Mouse (Mus musculus) erythroid progenitor cell, adult 5-6 weeks (primary cell): ENCODE measurements around the gene 0610030E20Rik. TPM values are rescaled to one million over a fixed set of nuclear protein-coding genes. Genes with fewer than 3 reads are reported as not detected.

Experiments
- ATAC-seq: replicated peaks from 2 replicates; pipeline ENCODE4 v1.8.0; 2016; ENCODE audit warnings: moderate number of reproducible peaks, mild to moderate bottlenecking, moderate TSS enrichment, inconsistent platforms; ENCODE audit not compliant: poor library complexity, low FRiP score, severe bottlenecking
- total RNA-seq, 2 experiments: library from RNA; stranded (forward) in 1 of 2; stranded (reverse) in 1 of 2; fragments of 150-400 nt in 1 of 2; fragments of 186-747, 209-891 nt in 1 of 2; gene quantifications; 2 replicates each; pipeline versions ENCODE4 v1.2.3 to v1.2.4; 2015 to 2017; ENCODE audit warnings: low replicate concordance in 2 of 2

Gene 0610030E20Rik
- total RNA-seq (2015; ENCODE audit: low replicate concordance) (23.4 and 33.1 TPM in 2 replicates), total RNA-seq (2017; ENCODE audit: low replicate concordance) (21.6 and 29.3 TPM in 2 replicates)

DNA sequence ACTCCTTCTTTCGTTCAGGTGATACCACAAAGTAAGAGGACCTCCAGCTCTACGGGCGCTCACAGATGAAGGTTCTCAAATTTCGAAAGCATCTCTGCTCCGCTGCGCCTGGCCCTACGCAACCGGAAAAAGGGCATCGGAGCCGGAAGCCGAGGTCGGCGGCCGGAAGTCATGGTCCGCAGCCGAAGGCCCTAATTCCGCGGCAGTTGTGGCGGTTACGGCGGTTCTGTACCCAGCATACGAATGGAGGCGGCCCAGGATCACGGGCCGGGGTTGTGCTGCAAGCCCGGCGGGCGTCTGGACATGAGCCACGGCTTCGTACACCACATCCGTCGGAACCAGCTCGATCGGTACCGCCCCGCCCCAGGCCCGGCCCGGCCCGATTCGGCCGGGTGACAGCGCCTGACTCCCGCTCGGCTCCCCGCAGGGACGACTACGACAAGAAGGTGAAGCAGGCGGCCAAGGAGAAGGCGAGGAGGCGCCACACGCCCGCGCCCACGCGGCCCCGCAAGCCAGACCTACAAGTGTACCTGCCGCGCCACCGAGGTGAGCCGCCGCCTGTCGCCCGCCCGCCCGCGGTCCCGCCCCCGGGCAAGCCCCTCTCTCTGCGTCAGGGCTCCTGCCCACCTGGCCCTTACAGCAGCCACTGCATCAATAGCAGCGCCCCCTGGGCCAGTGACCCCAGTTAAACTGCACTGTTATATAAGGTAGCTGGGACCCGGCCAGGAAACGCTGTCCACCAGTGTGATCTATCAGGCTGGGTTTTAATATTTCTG lies at the start of gene 0610030E20Rik:
Gene 0610030E20Rik (plus strand): TSS at position 152 of the 776 bp plus-strand sequence.
- ATAC-seq: peak; percentile 60

DNA sequence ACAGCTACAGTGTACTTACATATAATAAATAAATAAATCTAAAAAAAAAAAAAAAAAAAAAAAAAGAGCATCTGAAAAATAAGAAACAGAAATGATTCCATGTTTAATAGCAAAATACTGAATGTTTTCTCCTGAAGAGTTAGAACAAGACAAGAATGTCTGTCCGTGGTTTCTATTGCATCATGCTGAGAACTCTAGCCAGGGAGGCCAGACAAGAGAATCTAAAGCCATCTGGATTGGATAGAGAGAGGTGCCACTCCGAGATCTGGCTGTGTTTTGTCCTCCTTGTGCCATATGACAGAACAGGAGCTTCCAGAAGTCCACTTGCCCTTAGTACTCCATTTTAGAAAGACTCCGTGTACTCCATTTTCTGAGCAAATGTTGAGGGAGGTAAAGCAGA lies 49.3 kb upstream of the 0610030E20Rik start:
- no peak for ATAC-seq

DNA sequence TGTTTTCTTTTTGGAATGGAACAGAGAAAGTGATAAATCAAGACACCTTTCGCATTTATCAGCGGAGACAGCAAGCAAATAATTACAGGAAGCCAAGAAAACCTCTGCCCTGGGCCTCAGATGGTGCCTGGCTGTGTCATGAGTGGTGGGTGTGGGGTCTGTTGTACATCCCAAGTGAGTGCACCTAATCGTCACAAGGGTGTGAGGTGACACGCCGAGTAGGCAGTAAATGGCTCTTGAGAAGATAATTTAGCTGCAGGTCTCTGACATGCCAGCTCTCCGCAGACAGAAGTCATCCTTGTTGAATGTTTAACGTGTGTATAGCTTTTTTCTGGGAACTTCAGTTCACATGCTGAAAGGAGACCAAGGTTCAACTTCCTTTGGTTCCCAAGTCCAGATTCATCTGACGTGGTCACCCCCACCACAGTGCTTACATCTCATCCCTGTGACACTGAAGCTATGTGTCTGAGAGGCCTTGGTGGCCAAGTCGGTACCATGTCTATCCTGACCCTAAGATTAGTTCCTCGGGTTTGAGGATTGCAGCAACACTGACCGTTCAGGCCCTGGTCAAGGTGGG lies 44.7 kb upstream of the 0610030E20Rik start:
- ATAC-seq: no peak

DNA sequence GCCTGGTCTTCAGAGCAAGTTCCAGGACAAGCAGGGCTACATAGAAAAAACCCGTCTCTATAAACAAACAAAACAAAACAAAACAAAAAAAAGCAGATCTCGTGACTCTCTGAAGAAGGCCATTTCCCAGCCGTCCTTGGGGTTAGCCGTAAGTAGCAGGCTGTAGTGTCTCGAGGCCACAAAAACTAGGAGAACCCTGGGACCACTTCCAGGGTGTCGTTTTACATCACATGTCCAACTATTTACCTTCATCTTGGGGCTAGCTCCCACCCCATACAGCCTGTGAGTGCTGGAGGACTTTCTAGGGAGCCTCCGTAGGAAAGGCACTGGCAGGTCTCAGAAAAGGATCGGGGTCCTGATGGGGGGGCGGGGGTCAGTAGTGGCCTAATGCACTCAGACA lies 43.6 kb upstream of the 0610030E20Rik start:
- no peak for ATAC-seq

DNA sequence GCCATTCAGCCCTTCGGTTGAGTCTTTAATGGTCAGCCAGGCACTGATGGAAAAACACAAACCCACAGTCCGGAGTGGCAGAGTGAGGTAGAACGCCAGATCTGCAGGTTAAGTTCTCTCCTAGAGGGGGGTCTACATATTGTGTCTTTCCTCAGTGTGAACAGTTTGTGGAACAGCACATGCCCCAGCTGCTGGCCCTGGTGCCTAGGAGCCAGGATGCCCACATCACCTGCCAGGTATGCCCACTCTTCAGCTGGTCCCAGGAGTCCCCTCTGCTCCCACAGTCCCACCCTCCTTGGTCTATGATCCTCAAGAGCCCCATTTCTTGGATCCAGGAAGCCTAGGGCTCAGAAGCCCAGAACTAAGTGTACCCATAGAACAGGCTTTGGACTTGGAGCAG lies 34.9 kb upstream of the 0610030E20Rik start:
- ATAC-seq: no peak

DNA sequence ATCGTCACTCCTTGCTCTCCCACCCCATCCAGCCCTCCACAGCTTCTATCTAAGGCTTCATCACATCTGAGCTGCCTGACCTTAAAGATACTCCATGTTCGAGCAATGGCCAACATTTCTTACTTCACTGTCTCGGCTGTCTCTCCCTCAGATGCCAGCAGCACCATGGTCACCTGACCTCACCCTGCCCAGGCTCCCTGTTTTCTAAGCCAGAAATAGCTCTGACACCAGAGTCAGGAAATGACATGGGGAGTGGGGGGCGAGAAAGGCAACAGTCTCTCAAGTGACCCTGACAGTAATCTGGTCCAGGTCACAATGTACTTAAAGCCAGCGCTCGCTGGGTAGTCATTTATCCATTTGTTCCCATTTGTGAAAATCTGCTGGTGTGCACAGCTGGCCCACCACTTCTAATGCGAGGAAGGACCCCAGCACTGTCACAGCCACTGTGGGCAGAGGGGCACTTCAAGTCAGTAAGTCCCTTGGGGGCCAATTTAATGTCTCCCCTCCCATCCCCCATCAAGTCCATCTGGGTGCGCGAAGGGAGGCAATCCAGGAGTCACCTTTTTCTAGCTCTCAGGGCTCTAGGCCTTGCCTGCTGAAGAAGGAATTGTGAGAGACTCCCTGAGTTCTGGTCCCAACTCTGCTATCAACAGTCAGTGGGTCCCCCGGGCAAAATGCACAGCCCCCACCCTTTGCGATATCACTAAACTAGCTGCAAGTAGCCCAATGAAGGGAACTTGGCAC lies 33.8 kb upstream of the 0610030E20Rik start:
- no peak for ATAC-seq

DNA sequence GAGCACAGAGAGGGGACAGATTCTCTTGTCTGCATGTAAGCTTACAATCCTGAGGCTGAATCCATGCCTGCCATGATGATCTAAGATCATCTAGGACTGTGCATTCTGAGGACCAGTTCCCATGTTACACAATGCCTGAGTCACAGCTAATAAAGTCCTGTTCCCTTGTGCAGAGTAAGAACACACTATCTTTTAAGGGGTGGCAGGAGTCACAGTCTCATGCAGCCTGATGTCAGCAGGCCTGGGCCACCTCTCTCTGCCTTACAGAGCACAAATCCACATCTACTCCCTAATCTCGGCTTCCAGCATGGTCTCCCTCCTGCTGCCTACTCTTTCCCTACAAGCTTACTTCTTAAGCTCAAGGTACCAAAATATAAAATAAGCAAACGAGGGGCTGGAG lies 31.7 kb upstream of the 0610030E20Rik start:
- no peak for ATAC-seq

DNA sequence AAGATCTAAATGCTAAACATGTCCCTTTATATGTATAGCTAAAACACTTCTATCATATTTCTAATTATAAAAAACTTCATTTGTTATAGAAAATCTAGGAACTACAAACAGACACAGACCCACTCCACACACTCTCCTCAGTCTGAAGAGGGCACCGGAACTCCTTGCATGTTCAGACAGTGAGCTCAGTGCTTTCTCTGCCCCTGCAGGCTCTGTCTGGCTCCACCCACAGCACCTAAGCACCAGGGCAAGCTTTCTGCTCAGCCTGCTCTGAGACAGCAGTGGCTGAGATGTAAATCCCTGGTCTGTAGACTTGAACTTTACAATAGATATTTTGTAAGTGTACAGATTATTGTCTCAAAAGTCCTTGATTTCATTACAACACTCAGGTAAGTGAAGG lies 31.1 kb upstream of the 0610030E20Rik start:
- ATAC-seq: no peak

DNA sequence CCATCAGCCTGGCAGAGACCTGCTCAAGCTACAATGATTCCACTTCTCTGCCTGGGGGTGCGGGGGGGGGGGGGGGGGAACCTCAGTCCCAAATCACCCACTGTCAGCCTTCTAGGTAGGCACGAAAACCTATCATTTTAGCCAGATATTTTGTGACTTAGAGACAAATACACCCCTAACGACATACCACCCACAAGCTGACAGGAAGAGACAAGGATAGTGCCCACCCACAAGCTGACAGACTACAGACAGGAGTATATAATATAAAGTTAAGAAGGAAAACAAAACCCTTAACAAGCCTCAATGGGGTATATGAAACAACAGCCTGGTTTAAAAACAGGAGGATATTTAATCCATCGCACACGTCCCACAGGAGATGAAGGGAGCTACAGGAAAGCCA lies 28.7 kb upstream of the 0610030E20Rik start:
- no peak for ATAC-seq

DNA sequence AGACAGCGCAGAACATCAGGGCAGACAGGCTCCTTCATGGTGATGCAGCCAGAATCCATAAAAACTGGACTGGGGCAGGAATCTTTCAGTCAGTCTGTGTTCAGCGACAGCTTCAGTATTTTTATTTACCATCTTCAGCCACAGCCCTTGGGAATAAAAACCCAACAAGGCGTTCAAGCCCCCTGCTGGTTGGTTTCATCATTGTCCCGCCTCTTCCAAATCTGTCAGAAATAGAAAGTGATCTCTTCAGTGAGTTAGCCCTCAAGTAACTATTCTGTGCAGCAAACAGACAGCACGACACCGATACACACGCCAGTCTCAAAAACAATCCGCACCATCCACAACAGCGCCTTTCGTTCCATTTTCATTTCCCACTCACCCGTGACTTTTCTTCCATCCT lies 28.1 kb upstream of the 0610030E20Rik start:
- ATAC-seq: 0 out of 2 replicates have a peak, but pooled peaks have one; percentile 52

DNA sequence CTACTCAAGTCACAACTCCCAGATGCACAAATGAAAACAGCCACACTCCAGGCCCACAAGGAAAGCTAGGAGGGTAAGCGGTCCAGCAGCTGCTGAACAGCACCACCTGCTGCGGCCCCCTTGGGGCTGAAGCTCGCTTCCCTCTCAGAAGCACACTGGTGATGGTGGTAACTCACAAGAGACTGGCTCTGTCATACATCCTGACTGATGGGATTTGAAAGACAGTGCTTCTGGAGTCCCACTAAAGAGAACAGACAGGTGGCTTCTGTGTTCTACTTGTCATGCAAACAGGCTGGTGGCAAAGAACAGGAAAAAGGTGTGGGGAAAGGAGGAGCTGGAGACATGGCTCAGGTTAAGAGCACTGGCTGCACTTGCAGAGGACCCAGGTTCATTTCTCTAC lies 24.2 kb upstream of the 0610030E20Rik start:
- no peak for ATAC-seq

DNA sequence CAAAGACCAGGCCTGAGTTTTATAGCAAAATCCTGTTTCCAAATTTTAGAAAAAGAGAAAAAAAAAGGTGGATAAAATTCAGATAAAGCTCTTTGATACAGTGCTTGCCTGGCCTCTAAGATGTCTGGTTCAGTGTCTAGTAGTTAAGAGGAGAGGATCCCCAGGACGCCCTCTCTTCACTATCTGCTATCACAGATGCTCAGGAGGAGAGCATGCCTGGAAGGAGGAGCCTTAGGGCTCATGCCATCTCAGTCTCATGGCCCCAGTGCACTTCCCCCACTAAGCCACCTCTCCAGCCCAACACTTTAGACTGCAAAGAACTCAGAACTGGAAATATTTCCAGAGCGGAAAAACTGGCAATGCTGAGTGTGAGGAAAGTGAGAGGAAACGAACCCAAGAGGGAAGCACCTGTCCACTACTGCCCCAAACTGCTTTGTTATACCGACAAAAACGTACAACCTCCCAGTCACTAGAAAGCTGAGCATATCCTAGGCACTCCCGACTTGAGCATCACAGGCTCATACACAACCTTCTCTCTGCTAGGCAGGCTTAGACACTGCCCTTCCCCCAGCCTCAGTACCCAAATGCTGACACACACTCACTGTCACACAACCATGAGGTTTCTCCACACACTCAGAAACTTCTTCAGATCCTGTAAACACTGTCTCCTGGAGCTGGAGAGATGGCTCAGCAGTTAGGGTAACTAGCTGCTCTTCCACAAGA lies 23.2 kb upstream of the 0610030E20Rik start:
- peak; percentile 95 for ATAC-seq

DNA sequence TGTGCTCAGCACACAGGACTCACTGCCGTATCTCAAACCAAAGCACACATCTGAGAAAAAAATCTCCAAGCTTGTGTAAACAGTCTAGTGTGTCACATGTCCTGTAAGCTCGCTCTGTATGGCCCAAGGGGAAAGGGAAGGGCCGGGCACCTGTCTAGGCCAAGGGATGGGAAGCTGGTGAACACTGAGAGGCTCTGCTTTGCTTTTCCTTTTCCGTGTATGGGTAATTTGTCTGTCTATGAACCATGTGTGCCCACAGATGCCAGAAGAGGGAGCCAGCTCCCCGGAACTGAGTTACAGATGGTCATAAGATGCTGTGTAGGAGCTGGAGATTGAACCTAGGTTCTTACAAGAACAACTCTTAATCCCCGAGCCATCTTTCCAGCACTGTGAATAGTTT lies 20.8 kb upstream of the 0610030E20Rik start:
- ATAC-seq: peak; percentile 60; the same call in 1 of the 2 replicates

DNA sequence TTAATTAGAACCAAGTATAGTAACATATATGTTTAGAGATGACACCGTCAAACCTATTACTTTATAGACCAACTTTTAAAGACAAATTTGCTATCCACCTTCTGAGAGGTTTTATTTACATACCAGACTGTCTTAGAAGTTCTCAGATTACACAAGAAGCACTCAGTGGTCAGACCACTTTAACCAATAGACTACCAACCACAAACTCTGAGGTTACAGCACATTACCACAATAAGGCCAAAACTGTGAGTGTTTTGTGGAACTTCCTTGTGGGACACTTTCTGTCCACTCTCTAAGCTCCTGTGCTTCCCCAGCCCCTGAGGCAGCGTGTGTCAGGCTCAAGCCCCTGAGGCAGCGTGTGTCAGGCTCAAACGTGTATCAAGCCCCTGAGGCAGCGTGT lies 18.1 kb upstream of the 0610030E20Rik start:
- no peak for ATAC-seq

DNA sequence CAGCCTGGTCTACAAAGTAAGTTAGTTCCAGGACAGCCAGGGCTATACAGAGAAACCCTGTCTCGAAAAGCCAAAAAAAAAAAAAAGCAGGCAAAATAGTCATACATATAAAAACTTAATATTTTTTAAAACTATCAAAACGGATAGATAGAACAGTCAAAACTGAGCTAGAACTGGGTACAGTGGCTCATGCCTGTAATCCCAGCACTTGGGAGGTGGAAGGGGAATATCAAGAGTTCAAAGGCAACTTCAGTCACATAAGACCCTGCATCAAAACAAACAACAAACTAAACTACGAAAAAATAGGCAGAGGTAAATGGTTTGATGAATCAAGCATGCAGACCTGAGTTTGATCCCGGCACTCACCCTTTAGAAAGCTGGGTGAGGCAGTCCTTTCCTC lies 17.0 kb upstream of the 0610030E20Rik start:
- no peak for ATAC-seq

DNA sequence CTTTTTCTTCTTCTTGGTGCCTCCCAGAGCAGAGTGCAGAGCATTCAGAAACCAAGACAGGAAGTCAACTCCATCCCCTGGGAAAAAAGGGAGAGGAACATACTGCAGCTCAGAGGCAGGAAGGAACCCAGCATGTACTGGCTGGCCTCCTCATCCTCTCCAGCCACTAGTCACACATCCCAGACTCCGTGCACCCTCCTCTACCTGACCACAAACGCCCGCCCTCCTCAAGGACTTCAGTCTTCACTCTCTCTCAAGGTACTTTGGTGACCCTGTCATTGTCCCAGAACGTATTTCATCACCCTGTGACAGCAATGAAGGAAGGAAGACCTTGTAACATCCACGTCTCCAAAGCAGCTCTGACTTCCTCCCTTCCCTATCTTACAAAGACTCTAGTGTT lies 14.0 kb upstream of the 0610030E20Rik start:
- ATAC-seq: no peak

DNA sequence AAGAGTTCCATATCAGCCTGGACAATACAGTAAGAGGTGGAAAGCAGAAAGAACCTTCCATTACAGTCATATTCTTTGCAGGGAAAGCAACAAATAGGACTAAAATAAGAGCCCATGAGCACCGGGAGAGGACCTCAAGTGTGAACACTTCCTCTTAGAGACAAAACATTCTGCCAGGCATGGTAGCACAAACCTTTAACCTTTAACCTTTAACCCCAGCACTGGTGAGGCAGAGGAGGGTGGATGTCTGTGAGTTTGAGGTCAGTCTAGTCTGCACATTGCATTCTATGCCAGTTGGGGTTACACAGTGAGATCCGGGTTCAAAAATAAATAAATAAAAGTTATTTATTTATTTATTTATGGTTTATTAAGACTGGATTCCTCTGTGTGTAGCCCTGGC lies 6.6 kb upstream of the 0610030E20Rik start:
- ATAC-seq: no peak

DNA sequence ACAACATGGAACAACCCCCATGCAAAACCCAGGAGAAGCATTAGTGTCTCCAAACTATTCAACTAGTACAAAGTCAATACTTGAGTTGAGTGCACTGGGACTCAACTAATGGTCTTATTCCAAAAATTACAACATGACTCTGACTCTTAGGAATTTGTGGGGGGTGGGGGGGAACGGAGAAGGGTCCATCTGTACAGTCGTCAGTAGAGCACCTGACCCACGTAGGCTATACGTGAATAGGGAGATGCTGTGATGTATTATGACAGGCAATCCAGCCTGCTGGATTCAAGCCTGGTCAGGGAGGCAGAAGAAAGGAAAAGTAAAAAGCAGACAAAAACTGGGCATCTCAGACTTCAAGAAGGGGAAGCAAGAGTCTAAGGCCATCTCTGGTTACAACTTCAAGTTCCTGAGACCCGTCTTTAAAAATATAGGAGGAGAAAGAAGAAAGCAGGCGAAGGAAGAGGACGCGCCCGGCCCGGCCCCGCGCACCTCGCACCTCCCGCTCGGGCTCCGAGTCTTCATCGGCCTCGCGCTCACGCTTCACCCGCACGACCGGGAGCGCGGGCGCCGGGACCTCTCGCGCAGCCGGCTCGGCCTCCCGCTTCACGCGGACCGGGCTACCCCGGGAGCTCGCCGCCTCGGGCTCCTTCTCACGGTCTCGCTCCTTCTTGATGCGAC lies 2.6 kb upstream of the 0610030E20Rik start:
- ATAC-seq: peak; percentile 32

DNA sequence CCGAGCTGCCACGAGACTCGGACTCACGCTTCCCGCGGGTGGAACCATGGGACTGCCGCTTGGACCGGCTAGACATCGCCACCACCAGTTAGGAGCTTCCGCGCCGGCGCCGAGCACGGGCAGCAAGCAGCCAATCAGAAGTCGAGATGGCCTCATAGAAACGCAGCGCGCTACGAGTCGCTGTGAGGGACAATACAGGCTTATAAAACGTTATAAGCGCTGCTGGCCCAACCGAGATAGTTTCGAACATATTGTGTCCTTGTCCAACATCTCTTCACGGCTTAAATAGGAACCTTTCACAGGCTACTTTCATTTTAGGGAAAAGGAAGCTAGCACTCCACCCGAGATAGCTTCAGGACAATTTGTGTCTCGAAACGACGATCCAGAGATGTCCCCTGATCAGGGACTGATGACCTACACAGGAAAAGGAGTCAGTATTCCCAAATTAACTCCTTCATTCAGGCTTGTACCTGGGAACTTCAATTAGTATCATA lies 2.0 kb upstream of the 0610030E20Rik start, which contains the start of gene Usp39:
Gene Usp39 (minus strand): TSS at position 111 of the 494 bp plus-strand sequence.
- ATAC-seq: peak; percentile 90
